Mouse (Mus musculus) gastrocnemius, adult 2 months (tissue): ENCODE measurements around the gene Wnt8b. TPM values are rescaled to one million over a fixed set of nuclear protein-coding genes. Genes with fewer than 3 reads are reported as not detected.

Source experiments
- DNase-seq: peaks from one replicate; pipeline ENCODE4 v3.0.0; 2022
- H3K27ac ChIP-seq: fragments of 200-600 bp; 2 replicates; pipeline ENCODE4 v1.8.1; 2022; ENCODE audit warnings: mild to moderate bottlenecking
- H3K4me3 ChIP-seq: fragments of 200-600 bp; 2 replicates; pipeline ENCODE4 v1.8.1; 2022; ENCODE audit warnings: mild to moderate bottlenecking, moderate library complexity
- CTCF ChIP-seq: fragments of 200-600 bp; IDR thresholded peaks from 2 replicates; pipeline ENCODE4 v1.8.1; 2022; ENCODE audit warnings: antibody characterized with exemption, mild to moderate bottlenecking, moderate library complexity
- intact Hi-C: fragments of 180-260 bp; cut with DNase I; formaldehyde crosslinking; loops from one replicate; pipeline ENCODE4 v1.15.1; 2025
- total RNA-seq, 2 experiments: library from RNA; stranded (reverse); gene quantifications; 2 replicates each; pipeline ENCODE4 v1.2.3; 2021

Gene Wnt8b
- total RNA-seq, 2 experiments from 2014 or later: not detected

- intact Hi-C loops: no loop called here
- no peak overlapping the region for H3K27ac ChIP-seq
- H3K4me3 ChIP-seq: no peak overlapping the region
- no peak for DNase-seq
- TF ChIP-seq CTCF: no peak
Measured at GRCm38 (mm10) chr19:44514521-44515451, 21.5 kb downstream of the Wnt8b start.

DNA sequence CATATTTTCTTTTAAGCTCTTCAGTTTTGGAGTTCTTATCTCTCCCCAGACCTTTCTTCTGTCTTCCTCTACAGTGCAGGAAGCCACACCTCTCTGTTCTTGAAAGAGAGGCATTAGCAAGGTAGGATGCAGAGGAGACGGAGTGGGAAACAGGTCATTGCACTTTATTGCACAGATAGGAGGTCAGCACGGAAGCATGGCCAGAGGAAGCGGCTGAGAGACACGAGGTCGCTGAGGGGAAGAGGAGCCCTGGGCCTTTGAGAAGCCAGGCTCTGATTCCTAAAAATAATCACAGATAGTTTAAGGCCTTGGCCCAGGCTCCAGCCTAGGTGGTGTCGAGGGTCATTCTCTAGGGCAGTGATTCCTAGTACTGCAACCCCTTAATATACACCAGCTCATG, 22.5 kb downstream of the Wnt8b start:
- no peak for TF ChIP-seq CTCF
- no peak overlapping the region for H3K27ac ChIP-seq
- intact Hi-C loops: no loop called here
- DNase-seq: no peak
- H3K4me3 ChIP-seq: no peak overlapping the region

DNA sequence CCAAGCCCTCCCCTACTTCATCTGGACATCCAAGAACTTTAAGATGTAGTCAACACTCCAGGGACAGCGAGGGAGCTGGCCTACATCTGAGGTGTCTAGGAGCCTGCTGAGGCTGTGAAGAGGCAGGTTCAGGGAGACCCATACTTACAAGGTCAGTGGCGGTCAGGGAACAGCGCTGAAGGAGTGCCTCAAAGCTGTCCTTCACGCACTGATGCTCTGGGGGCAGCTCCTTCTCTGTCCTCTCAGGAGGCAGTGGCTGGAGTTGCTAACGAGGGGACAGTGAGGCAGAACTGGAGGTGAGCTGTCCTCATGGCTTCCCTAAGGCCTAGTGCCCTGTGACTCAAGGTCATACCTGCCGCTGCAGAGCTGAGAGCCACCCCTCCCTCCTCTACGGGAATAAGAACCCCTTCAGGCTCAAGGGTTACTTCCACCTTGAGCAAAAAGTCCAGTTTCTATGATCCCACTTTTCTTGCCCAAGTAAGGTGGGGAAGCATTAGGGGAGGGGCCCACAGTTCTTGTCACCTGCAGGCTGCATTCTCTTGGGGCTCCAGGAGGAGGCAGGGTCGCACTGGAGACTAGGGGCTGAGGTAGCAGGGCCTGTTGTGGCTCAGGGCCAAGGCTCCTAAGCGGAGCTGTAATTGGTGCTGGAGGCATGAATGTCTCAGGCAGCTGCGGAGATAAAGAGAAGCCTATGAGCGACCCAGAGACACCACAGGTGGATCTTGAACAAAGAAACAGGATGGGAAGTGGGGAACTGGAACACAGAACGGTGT, 24.9 kb downstream of the Wnt8b start:
- intact Hi-C loops: no loop called here
- no peak for TF ChIP-seq CTCF
- H3K27ac ChIP-seq: no peak overlapping the region
- H3K4me3 ChIP-seq: no peak overlapping the region
- DNase-seq: no peak

- intact Hi-C loops: no loop called here
- Histone ChIP-seq H3K4me3 (no peak overlapping the region), H3K27ac (no peak overlapping the region)
- TF ChIP-seq CTCF: peak; percentile 41
- peak; percentile 56 for DNase-seq
Measured at GRCm38 (mm10) chr19:44519152-44519551, 25.9 kb downstream of the Wnt8b start.

DNA sequence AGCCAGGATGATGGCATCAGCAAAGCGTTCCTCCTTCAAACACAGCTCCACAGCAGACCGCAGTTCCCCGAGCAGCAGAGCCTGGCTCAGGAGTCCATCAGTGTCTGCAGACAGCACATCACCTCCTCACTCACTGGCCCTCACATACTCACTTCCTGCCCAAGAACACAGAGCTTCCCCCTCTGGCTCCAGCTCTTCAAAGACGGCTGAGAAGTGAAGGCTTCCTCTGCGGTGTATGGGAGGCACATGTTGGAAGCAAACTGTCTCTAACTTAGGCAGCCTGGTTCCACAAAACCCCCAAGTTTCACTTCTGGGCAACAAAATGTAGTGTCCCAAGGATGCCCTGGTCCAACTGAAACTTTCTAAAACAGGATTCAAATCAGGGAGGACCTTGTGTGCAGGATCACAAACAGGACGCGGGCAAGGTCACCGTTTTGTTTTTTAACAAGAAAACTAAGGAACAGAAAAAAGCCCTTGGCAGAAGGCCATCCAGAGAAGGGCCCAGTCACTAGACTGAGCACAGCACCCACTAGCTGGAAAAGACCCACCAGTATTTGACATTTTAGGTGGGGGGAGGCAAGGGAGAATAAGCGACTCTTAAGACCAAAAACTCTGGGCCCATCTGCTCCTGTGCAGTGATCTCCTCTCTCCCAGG, 32.4 kb downstream of the Wnt8b start:
- no peak for TF ChIP-seq CTCF
- DNase-seq: no peak
- Histone ChIP-seq H3K27ac (no peak overlapping the region), H3K4me3 (no peak overlapping the region)
- intact Hi-C loops: no loop called here

- no peak for DNase-seq
- no peak for TF ChIP-seq CTCF
- intact Hi-C loops: no loop called here
- H3K27ac ChIP-seq: no peak overlapping the region
- H3K4me3 ChIP-seq: no peak overlapping the region
Measured at GRCm38 (mm10) chr19:44530018-44530417, 36.7 kb downstream of the Wnt8b start.

- peak; percentile 48 for TF ChIP-seq CTCF
- DNase-seq: no peak
- Histone ChIP-seq H3K4me3 (no peak overlapping the region), H3K27ac (no peak overlapping the region)
- intact Hi-C loops: loop anchor here (5.0 kb wide), 1 partner anchor 163 kb away; no protein-coding TSS in a partner anchor
Measured at GRCm38 (mm10) chr19:44535376-44535775, 42.1 kb downstream of the Wnt8b start.

- TF ChIP-seq CTCF: no peak
- intact Hi-C loops: loop anchor here (5.0 kb wide), 1 partner anchor 165 kb away; no protein-coding TSS in a partner anchor
- peak; percentile 80 for DNase-seq
- Histone ChIP-seq H3K4me3 (no peak overlapping the region), H3K27ac (peak overlapping the region; percentile 82)
Measured at GRCm38 (mm10) chr19:44537416-44537815, 44.1 kb downstream of the Wnt8b start.

- intact Hi-C loops: loop anchor here (5.0 kb wide), 1 partner anchor 65 kb away; no protein-coding TSS in a partner anchor
- no peak overlapping the region for H3K27ac ChIP-seq
- no peak for TF ChIP-seq CTCF
- DNase-seq: no peak
- H3K4me3 ChIP-seq: no peak overlapping the region
Measured at GRCm38 (mm10) chr19:44542694-44543178, 49.5 kb downstream of the Wnt8b start.

DNA sequence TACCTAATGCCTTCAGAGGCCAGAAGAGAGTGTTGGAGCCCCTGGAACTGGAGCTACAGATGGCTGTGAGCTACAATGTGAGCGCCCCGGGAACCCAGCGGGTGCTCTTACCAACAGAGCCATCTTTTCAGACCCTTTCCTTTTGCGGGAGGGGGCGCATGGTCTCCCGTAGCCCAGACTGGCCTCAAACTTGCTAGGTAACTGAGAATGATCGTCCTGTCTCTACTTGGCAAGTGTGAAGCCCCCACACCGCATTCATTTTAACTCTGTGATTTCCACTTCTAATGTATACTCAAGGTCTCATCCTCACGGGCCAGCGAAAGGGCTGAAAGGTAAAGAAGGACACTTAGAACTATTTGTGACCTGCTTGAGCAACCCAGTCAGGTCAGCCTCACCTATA, 51.1 kb downstream of the Wnt8b start:
- DNase-seq: no peak
- Histone ChIP-seq H3K27ac (peak overlapping the region; percentile 91), H3K4me3 (peak overlapping the region; percentile 78)
- no peak for TF ChIP-seq CTCF
- intact Hi-C loops: loop anchor here (5.0 kb wide), 1 partner anchor 67 kb away; no protein-coding TSS in a partner anchor

- peak; percentile 85 for DNase-seq
- intact Hi-C loops: loop anchor here (5.0 kb wide), 1 partner anchor 67 kb away; no protein-coding TSS in a partner anchor
Measured at GRCm38 (mm10) chr19:44544775-44545174, 51.5 kb downstream of the Wnt8b start.

More at GRCm38 (mm10) chr19:44544775-44545174, 51.5 kb downstream of the Wnt8b start:
- H3K4me3 ChIP-seq: peak overlapping the region; percentile 78
- peak; percentile 79 for TF ChIP-seq CTCF
- H3K27ac ChIP-seq: peak overlapping the region; percentile 91
